Mouse (Mus musculus) midbrain, postnatal 0 days (tissue): Measurements from ENCODE around the gene Syne1. TPM values are rescaled to one million over a fixed set of nuclear protein-coding genes. Genes with fewer than 3 reads are reported as not detected.

ENCODE experiments used
- ATAC-seq: fragments of 200-750 bp; cut with Nextera tagmentation; 2 replicates; pipeline ENCODE4 v1.8.0; 2017; ENCODE audit warnings: moderate number of reproducible peaks, mild to moderate bottlenecking, moderate TSS enrichment, moderate library complexity; ENCODE audit not compliant: low FRiP score
- DNase-seq: peaks from one replicate; pipeline ENCODE4 v3.0.0-alpha.2; 2015; ENCODE audit warnings: low spot score
- H3K27ac ChIP-seq: fragments of 300-500 bp; sonication (generic); 2 replicates; pipeline ENCODE4 v1.5.1; 2014; ENCODE audit warnings: low read depth, mild to moderate bottlenecking, low read length, mixed read lengths
- H3K27me3 ChIP-seq: fragments of 300-500 bp; sonication (generic); 2 replicates; pipeline ENCODE4 v1.6.1; 2014; ENCODE audit warnings: low read length, control low read depth, mixed read lengths; ENCODE audit not compliant: insufficient read depth
- H3K36me3 ChIP-seq: fragments of 300-500 bp; sonication (generic); 2 replicates; pipeline ENCODE4 v1.6.1; 2014; ENCODE audit warnings: low read length, control low read depth, mixed read lengths; ENCODE audit not compliant: insufficient read depth
- H3K4me1 ChIP-seq: fragments of 300-500 bp; sonication (generic); 2 replicates; pipeline ENCODE4 v1.6.1; 2014; ENCODE audit warnings: mild to moderate bottlenecking, control low read depth, antibody characterized with exemption, low read length, mixed read lengths; ENCODE audit not compliant: insufficient read depth
- H3K4me2 ChIP-seq: fragments of 300-500 bp; sonication (generic); 2 replicates; pipeline ENCODE4 v1.6.1; 2014; ENCODE audit warnings: low read depth, mild to moderate bottlenecking, low read length, mixed read lengths; ENCODE audit not compliant: poor library complexity, severe bottlenecking
- H3K4me3 ChIP-seq: fragments of 300-500 bp; sonication (generic); 2 replicates; pipeline ENCODE4 v1.5.1; 2014; ENCODE audit warnings: low read depth, mild to moderate bottlenecking, low read length, moderate library complexity
- H3K9ac ChIP-seq: fragments of 300-500 bp; sonication (generic); replicated peaks from 2 replicates; pipeline ENCODE4 v1.6.1; 2014; ENCODE audit warnings: mild to moderate bottlenecking, low read length, moderate library complexity, mixed read lengths; ENCODE audit not compliant: poor library complexity, severe bottlenecking
- H3K9me3 ChIP-seq: fragments of 300-500 bp; sonication (generic); 2 replicates; pipeline ENCODE4 v1.6.1; 2016; ENCODE audit warnings: low read length, control low read depth
- CTCF ChIP-seq: IDR thresholded peaks from 2 replicates; pipeline ENCODE4 v1.5.1; 2016; ENCODE audit warnings: antibody characterized with exemption, mild to moderate bottlenecking
- WGBS: fragments of 180-500 bp; shearing (Covaris S2); extraction: QIAGEN DNeasy Blood & Tissue Kit; methylation state at CpG from one replicate; pipeline ENCODE4 v1.1.7; 2014; 5-methylcytosine and 5-hydroxymethylcytosine counted together
- polyA plus RNA-seq: library from polyadenylated mRNA; unstranded; fragments of >200 nt; fragmentation: Nextera tagmentation; extraction: Ambion mirVana; gene quantifications from 2 replicates; pipeline ENCODE4 v1.2.1, GENCODE M21; 2015
- total RNA-seq: library from RNA; depleted of rRNA; stranded (reverse); fragments of >200 nt; gene quantifications from 2 replicates; pipeline ENCODE4 v1.2.3, GENCODE M21; 2014

Gene Syne1
- total and polyA plus RNA-seq, 2 experiments from 2014 or later, result 18.6 to 99.3 TPM

DNA sequence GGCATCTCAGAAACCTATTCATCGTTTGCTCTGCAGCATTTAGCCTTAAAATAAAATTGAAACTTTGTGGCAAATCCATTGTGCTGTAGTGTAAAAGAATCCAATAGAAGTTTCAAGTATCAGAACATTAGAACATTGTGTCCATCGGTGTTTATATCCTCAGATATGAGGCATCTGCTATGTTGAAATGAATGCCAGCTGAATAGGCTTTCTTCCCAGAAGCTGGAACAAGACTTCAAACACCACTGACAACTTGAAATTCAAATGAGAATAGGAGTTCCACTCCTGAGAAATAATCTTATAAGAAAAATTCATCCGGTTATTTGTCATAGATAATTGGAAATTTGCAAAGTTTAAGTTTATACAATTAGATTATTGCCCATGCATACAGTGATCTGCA is 135.6 kb downstream of the Syne1 start:
- WGBS, result 68% methylated on average over 3 of the region's 3 CpGs
- Histone ChIP-seq H3K4me2 (no peak overlapping the region), H3K9me3 (no peaks in the 10 kb centered on the region), H3K27me3 (no peaks in the 10 kb centered on the region), H3K9ac (no peak overlapping the region), H3K27ac (no peak overlapping the region), H3K4me1 (no peaks in the 10 kb centered on the region), H3K36me3 (0 out of 2 replicates have a peak, but pooled peaks cover 8% of the 10 kb centered on the region), H3K4me3 (no peak overlapping the region)
- ATAC-seq (no peak), DNase-seq (no peak)
- no peak for TF ChIP-seq CTCF

DNA sequence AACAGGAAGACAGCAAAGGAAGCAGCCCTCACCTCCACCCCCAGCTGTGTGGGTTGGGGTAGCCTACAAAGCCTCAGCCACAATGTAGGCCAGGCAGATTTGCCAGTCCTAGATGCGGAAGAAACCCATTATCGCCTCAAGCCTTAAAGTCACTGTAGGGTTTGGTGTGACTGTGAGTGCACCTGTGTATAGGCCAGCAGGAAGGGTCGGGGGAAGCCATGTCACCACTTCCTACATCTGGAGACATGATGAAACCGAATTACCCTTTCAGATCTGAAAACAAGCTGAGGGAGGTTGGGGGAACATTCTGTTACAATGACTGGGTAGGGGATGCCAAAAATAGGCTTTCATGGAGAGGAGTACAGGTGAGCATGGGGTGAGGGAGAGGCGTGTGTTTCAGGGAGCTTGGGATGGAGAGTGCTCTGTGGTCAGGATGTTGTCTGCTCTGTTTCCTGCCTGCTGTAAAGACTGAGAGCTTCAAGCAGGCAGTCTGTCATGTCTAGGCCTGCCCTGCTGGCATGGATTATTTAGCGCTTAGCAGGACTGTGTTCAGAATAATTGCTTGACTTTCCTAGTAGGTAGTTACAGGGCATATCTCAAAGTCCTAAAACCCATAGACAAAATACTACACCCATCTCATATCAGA is 167.0 kb downstream of the Syne1 start:
- no peak overlapping the region for H3K9ac ChIP-seq
- TF ChIP-seq CTCF, result no peak
- H3K36me3 ChIP-seq, result no peaks in the 10 kb centered on the region
- no peaks in the 10 kb centered on the region for H3K27me3 ChIP-seq
- no peak overlapping the region for H3K4me2 ChIP-seq
- WGBS, result 88% methylated on average over 6 of the region's 6 CpGs
- H3K4me1 ChIP-seq, result no peaks in the 10 kb centered on the region
- H3K4me3 ChIP-seq, result no peak overlapping the region
- no peak for ATAC-seq
- H3K9me3 ChIP-seq, result no peaks in the 10 kb centered on the region
- no peak overlapping the region for H3K27ac ChIP-seq
- no peak for DNase-seq

- Histone ChIP-seq H3K4me1 (no peaks in the 10 kb centered on the region), H3K36me3 (no peaks in the 10 kb centered on the region), H3K9me3 (no peaks in the 10 kb centered on the region), H3K27ac (no peak overlapping the region), H3K4me3 (no peak overlapping the region), H3K4me2 (no peak overlapping the region), H3K9ac (no peak overlapping the region), H3K27me3 (no peaks in the 10 kb centered on the region)
- no peak for ATAC-seq
- TF ChIP-seq CTCF, result no peak
- 91% methylated on average over 4 of the region's 4 CpGs for WGBS
- DNase-seq, result no peak
Observed at GRCm38 (mm10) chr10:5381536-5381935, 169.7 kb downstream of the Syne1 start.

GRCm38 (mm10) chr10:5378969-5379368 is 172.3 kb downstream of the Syne1 start:
- no peak overlapping the region for H3K27ac ChIP-seq
- ATAC-seq (no peak), DNase-seq (no peak)
- H3K4me1 ChIP-seq, result no peaks in the 10 kb centered on the region
- WGBS, result 81% methylated on average over 2 of the region's 2 CpGs
- no peaks in the 10 kb centered on the region for H3K9me3 ChIP-seq
- no peaks in the 10 kb centered on the region for H3K27me3 ChIP-seq
- no peak overlapping the region for H3K4me3 ChIP-seq
- TF ChIP-seq CTCF, result no peak
- no peak overlapping the region for H3K9ac ChIP-seq
- H3K4me2 ChIP-seq, result no peak overlapping the region
- H3K36me3 ChIP-seq, result no peaks in the 10 kb centered on the region

DNA sequence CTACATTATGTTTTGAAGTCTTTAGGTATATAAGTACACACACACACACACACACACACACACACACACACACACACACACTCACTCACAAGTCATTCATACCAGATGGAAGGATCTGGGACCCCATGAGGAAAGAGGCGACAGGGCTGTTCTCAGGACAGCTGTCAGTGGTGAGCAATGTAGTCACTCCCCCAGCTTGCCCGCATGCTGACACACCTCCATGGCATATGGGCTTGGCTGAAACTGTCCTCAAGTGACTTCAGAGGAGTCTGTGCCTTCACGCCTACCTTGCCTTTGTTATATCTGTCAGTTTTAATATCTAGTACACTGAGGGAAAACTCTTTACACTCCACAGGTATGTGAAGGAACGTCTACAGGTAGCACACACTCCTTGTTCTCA is 181.7 kb downstream of the Syne1 start:
- Histone ChIP-seq H3K4me3 (no peak overlapping the region), H3K9me3 (no peaks in the 10 kb centered on the region), H3K4me2 (no peak overlapping the region), H3K9ac (no peak overlapping the region), H3K4me1 (no peaks in the 10 kb centered on the region), H3K27me3 (no peaks in the 10 kb centered on the region), H3K27ac (no peak overlapping the region), H3K36me3 (no peaks in the 10 kb centered on the region)
- no peak for TF ChIP-seq CTCF
- ATAC-seq (no peak; the same call in 1 of the 2 replicates), DNase-seq (peak; percentile 20)
- WGBS, result 82% methylated on average over 4 of the region's 4 CpGs

DNA sequence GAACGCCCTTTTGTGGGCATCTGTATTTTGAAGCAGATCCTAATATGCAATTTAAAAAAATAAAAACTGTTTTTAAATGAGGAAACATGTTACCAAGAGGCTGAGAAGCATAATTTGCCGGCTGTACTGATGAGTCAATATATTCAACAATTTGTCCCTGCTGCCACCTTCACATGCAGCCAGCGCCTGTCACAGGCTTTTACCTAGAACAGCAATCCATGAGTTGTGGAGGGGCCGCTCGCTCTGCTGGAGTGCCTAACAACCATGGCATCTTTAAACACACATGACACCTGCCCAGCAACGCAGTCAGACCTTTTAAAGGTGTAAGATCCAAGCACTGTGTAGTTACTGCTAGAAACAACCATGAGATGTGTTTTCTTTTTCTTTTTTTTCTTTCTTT is 183.0 kb downstream of the Syne1 start:
- 65% methylated on average over 6 of the region's 6 CpGs for WGBS
- Histone ChIP-seq H3K4me1 (no peaks in the 10 kb centered on the region), H3K4me2 (no peak overlapping the region), H3K9ac (no peak overlapping the region), H3K9me3 (no peaks in the 10 kb centered on the region), H3K27ac (no peak overlapping the region), H3K36me3 (no peaks in the 10 kb centered on the region), H3K27me3 (no peaks in the 10 kb centered on the region), H3K4me3 (no peak overlapping the region)
- no peak for TF ChIP-seq CTCF
- no peak for ATAC-seq
- DNase-seq, result peak; percentile 3
